Mouse (Mus musculus): ENCODE measurements around the gene Usp5.

DNA sequence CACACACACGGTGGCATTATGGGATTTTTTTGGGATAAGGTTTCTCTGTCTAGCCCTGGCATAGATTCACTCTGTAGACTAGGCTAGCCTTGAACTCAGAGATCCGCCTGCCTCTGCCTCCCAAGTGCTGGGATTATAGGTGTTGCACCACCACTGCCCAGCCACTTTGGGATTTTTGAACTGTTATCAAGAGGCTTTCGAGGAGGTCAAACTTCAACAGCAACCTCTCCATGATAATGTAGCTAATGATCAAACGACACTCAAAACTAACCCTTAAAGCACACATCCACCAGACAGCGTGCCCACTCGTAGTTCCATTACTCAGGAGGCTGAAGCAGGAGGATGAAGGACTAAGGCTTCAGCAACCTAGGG is 21.3 kb downstream of the Usp5 start:
- TF ChIP-seq POLR2A (IDR thresholded peaks at IDR 0.05; ENCODE audit: borderline replicate concordance, low read depth, low read length), result no peak
- TF ChIP-seq CTCF (IDR thresholded peaks at IDR 0.05; ENCODE audit: low read depth, low read length), result no peak
